In the genomic region with DNA sequence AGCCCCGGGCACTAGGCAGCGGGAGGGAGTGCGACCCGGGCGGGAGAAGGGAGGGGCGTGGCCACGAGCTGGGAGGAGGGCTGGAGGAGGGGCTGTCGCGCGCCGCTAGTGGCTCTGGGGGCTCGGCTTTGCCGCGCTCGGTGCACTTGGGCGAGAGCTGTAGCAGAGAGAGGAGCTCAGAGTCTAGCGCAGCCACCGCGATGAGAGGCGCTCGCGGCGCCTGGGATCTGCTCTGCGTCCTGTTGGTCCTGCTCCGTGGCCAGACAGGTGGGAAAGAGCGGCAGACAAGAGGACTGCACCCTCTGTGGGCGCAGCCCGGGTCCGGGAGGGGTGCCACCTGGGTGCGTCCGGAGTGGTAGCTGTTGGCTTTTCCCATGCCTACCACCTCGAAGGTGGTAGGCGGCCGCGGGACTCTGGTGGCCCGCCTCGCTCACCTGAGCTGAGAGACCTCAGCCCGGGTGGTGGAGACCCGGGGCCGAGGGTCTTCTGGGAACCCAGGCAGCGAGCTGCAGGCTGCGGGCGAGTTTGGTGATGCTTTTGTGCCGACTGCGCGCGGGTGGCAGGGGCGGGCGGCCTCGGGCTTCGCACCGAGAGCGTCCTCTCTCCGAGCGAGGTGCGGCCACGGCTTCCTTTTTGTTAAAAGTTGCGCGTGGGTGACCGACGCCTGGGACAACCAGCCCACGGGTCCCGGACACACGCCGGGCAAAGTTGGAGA, we compare ENCODE assay signal across 7 mouse cellular contexts. TPM values are rescaled to one million over a fixed set of nuclear protein-coding genes. Genes with fewer than 3 reads are reported as not detected.
DNase-seq lines count a peak whose midpoint lies in the region; ATAC-seq and TF ChIP-seq lines count a peak whose summit lies in the region.

Gene Kit, plus strand, starts transcription at position 65 of the 715 bp plus-strand sequence.

- H3K27ac ChIP-seq in embryonic facial prominence, embryonic 14.5 days (replicated peaks; ENCODE audit: low read depth, low read length), result no peak within 1 kb of the TSS
- H3K27ac ChIP-seq in heart, embryonic 10.5 days, result peak within 1 kb of the TSS; percentile 82
- no peak within 1 kb of the TSS for H3K27ac ChIP-seq in kidney, embryonic 14.5 days (ENCODE audit: low read depth, low read length)
- peak within 1 kb of the TSS; percentile 1; the same call in 1 of the 2 replicates for H3K27ac ChIP-seq in limb, embryonic 15.5 days
- H3K27ac ChIP-seq in midbrain, embryonic 16.5 days (ENCODE audit: low read length), result peak within 1 kb of the TSS; percentile 79

- H3K4me3 ChIP-seq in embryonic facial prominence, embryonic 14.5 days (ENCODE audit: low read depth, low read length), result peak within 1 kb of the TSS; percentile 65
- H3K4me3 ChIP-seq in heart, embryonic 10.5 days, result peak within 1 kb of the TSS; percentile 68
- peak within 1 kb of the TSS; percentile 67 for H3K4me3 ChIP-seq in kidney, embryonic 14.5 days (ENCODE audit: low read length)
- peak within 1 kb of the TSS; percentile 54 for H3K4me3 ChIP-seq in limb, embryonic 15.5 days
- peak within 1 kb of the TSS; percentile 79 for H3K4me3 ChIP-seq in midbrain, embryonic 16.5 days (ENCODE audit: low read depth, low read length)

- 0% methylated on average over 27 of the region's 65 CpGs for WGBS in embryonic facial prominence, embryonic 14.5 days
- WGBS in heart, embryonic 10.5 days, result under 1% methylated on average over 65 of the region's 65 CpGs
- under 1% methylated on average over 65 of the region's 65 CpGs for WGBS in kidney, embryonic 14.5 days
- under 1% methylated on average over 65 of the region's 65 CpGs for WGBS in limb, embryonic 15.5 days
- under 1% methylated on average over 64 of the region's 65 CpGs for WGBS in midbrain, embryonic 16.5 days

- H3K27me3 ChIP-seq in embryonic facial prominence, embryonic 14.5 days (replicated peaks; ENCODE audit: control insufficient read depth, insufficient read depth, low read length), result peaks cover 23% of the 10 kb centered on the region
- H3K27me3 ChIP-seq in heart, embryonic 10.5 days (ENCODE audit: insufficient read depth, poor library complexity, severe bottlenecking), result peaks cover 39% of the 10 kb centered on the region
- H3K27me3 ChIP-seq in kidney, embryonic 14.5 days (ENCODE audit: control insufficient read depth, insufficient read depth, low read length), result peaks cover 2% of the 10 kb centered on the region; the same call in 1 of the 2 replicates
- peaks cover 16% of the 10 kb centered on the region for H3K27me3 ChIP-seq in limb, embryonic 15.5 days
- no peaks in the 10 kb centered on the region; the same call in 1 of the 2 replicates for H3K27me3 ChIP-seq in midbrain, embryonic 16.5 days (ENCODE audit: control insufficient read depth, insufficient read depth, low read depth, low read length)

- peak; percentile 77; the same call in 1 of the 2 replicates for TF ChIP-seq POLR2A in brain, embryonic 14.5 days (IDR thresholded peaks at IDR 0.05; ENCODE audit: borderline replicate concordance, extremely low read depth, insufficient read depth, insufficient read length, poor library complexity, severe bottlenecking)

- no peaks in the 10 kb centered on the region for H3K36me3 ChIP-seq in embryonic facial prominence, embryonic 14.5 days (ENCODE audit: control insufficient read depth, insufficient read depth, low read length)
- H3K36me3 ChIP-seq in heart, embryonic 10.5 days, result no peaks in the 10 kb centered on the region
- H3K36me3 ChIP-seq in kidney, embryonic 14.5 days (ENCODE audit: control insufficient read depth, insufficient read depth, low read length), result no peaks in the 10 kb centered on the region
- H3K36me3 ChIP-seq in limb, embryonic 15.5 days, result no peaks in the 10 kb centered on the region
- H3K36me3 ChIP-seq in midbrain, embryonic 16.5 days (ENCODE audit: control insufficient read depth, insufficient read depth, low read length), result no peaks in the 10 kb centered on the region

- peak within 1 kb of the TSS; percentile 67 for H3K9ac ChIP-seq in embryonic facial prominence, embryonic 14.5 days (ENCODE audit: low read depth, low read length)
- H3K9ac ChIP-seq in kidney, embryonic 14.5 days (ENCODE audit: low read depth, low read length), result peak within 1 kb of the TSS; percentile 70
- H3K9ac ChIP-seq in limb, embryonic 15.5 days, result peak within 1 kb of the TSS; percentile 50
- H3K9ac ChIP-seq in midbrain, embryonic 16.5 days (ENCODE audit: low read depth, low read length), result peak within 1 kb of the TSS; percentile 86

- H3K4me2 ChIP-seq in embryonic facial prominence, embryonic 14.5 days (ENCODE audit: low read depth, low read length), result peak within 1 kb of the TSS; percentile 100
- peak within 1 kb of the TSS; percentile 100 for H3K4me2 ChIP-seq in kidney, embryonic 14.5 days (replicated peaks; ENCODE audit: low read depth, low read length)
- peak within 1 kb of the TSS; percentile 99 for H3K4me2 ChIP-seq in limb, embryonic 15.5 days
- peak within 1 kb of the TSS; percentile 90 for H3K4me2 ChIP-seq in midbrain, embryonic 16.5 days (ENCODE audit: low read length)

- H3K4me1 ChIP-seq in embryonic facial prominence, embryonic 14.5 days (ENCODE audit: control insufficient read depth, insufficient read depth, low read length), result peaks cover 13% of the 10 kb centered on the region; the same call in 1 of the 2 replicates
- peaks cover 30% of the 10 kb centered on the region for H3K4me1 ChIP-seq in heart, embryonic 10.5 days
- H3K4me1 ChIP-seq in kidney, embryonic 14.5 days (ENCODE audit: control insufficient read depth, insufficient read depth, low read length), result 0 out of 2 replicates have a peak, but pooled peaks cover 11% of the 10 kb centered on the region
- H3K4me1 ChIP-seq in limb, embryonic 15.5 days, result peaks cover 35% of the 10 kb centered on the region
- H3K4me1 ChIP-seq in midbrain, embryonic 16.5 days (ENCODE audit: control insufficient read depth, insufficient read depth, low read length), result peaks cover 21% of the 10 kb centered on the region

- DNase-seq in brain, embryonic 14.5 days (ENCODE audit: low read depth), result peak; percentile 94
- DNase-seq in embryonic facial prominence, embryonic 14.5 days (ENCODE audit: low spot score), result peak; percentile 91
- peak; percentile 91 for DNase-seq in heart, embryonic 10.5 days (ENCODE audit: low spot score)
- DNase-seq in spleen, postnatal 4 days (ENCODE audit: low spot score in 2 of 2), result peak; percentile 75 to 85

- peak; percentile 95 for ATAC-seq in embryonic facial prominence, embryonic 14.5 days (ENCODE audit: low read depth)
- ATAC-seq in kidney, embryonic 14.5 days (ENCODE audit: low FRiP score, low TSS enrichment), result peak; percentile 93
- peak; percentile 70 for ATAC-seq in limb, embryonic 15.5 days (ENCODE audit: insufficient number of reproducible peaks, low FRiP score, low TSS enrichment, low read depth)
- ATAC-seq in midbrain, embryonic 16.5 days, result peak; percentile 93

- no peaks in the 10 kb centered on the region for H3K9me3 ChIP-seq in embryonic facial prominence, embryonic 14.5 days (ENCODE audit: control insufficient read depth, low read length)
- no peaks in the 10 kb centered on the region for H3K9me3 ChIP-seq in heart, embryonic 10.5 days
- H3K9me3 ChIP-seq in kidney, embryonic 14.5 days (ENCODE audit: control insufficient read depth, low read length), result no peaks in the 10 kb centered on the region
- no peaks in the 10 kb centered on the region for H3K9me3 ChIP-seq in limb, embryonic 15.5 days
- H3K9me3 ChIP-seq in midbrain, embryonic 16.5 days (replicated peaks; ENCODE audit: control insufficient read depth, low read length, poor library complexity, severe bottlenecking), result no peaks in the 10 kb centered on the region

- TF ChIP-seq CTCF in brain, embryonic 14.5 days (IDR thresholded peaks at IDR 0.05; ENCODE audit: borderline replicate concordance, extremely low read depth, insufficient read depth, insufficient read length), result no peak

RNA-seq across cellular contexts. Expression of gene Kit, which starts in this region (rescaled TPM):
- polyA plus RNA-seq in brain, embryonic 14.5 days (2012; rRNA removed), result 38.5 and 55.8 TPM in 2 replicates
- polyA plus RNA-seq in embryonic facial prominence, embryonic 14.5 days (2014; fragmentation: Nextera tagmentation; extraction: Ambion mirVana), result 21.8 and 24.3 TPM in 2 replicates
- polyA plus RNA-seq in heart, embryonic 10.5 days (2016; fragmentation: Nextera tagmentation; extraction: Ambion mirVana), result 11.6 and 12.2 TPM in 2 replicates
- 7.9 and 17.8 TPM in 2 replicates for polyA plus RNA-seq in kidney, embryonic 14.5 days (2014; fragmentation: Nextera tagmentation; extraction: Ambion mirVana)
- polyA plus RNA-seq in limb, embryonic 15.5 days (2015; fragmentation: Nextera tagmentation; extraction: Ambion mirVana), result 20.8 and 22.2 TPM in 2 replicates
- 41.7 and 49.0 TPM in 2 replicates for polyA plus RNA-seq in midbrain, embryonic 16.5 days (2015; fragmentation: Nextera tagmentation; extraction: Ambion mirVana)

Comparison
In these comparisons a context has a peak if more than half of its experiments do, and no peak if none do; other contexts are left out.
1. H3K27ac ChIP-seq: peak in heart, embryonic 10.5 days (single experiment), limb, embryonic 15.5 days (single experiment) and midbrain, embryonic 16.5 days (single experiment); none in embryonic facial prominence, embryonic 14.5 days (single experiment) and kidney, embryonic 14.5 days (single experiment).
2. Peak in every context shown above with its lines, with median percentiles within 50 percentile points of each other: DNase-seq, ATAC-seq, H3K4me2 ChIP-seq, H3K4me3 ChIP-seq and H3K9ac ChIP-seq.